Comparison of ENCODE assay signal across 14 mouse cellular contexts in genomic region chr5:28412006-28412685, GRCm38 (mm10). TPM values are rescaled to one million over a fixed set of nuclear protein-coding genes. Genes with fewer than 3 reads are reported as not detected.
A peak's percentile ranks its signal among the peaks of the same experiment; 100 is the strongest.
DNase-seq lines count a peak whose midpoint lies in the region.
"Had no signal": no experiment of that assay in that cellular context is flagged by ENCODE, and none has a peak within 500 bp of the region (broad histone marks: within the 10 kb centered on the region; RNA-seq: fewer than 3 reads in every experiment).

No protein-coding gene starts in this region.

- no peak overlapping the region for H3K4me3 ChIP-seq in heart, embryonic 10.5 days
- H3K4me3 ChIP-seq in brown adipose tissue, adult 24 weeks (ENCODE audit: insufficient read depth, low read depth, low read length), result no peak overlapping the region
- H3K4me3 ChIP-seq: liver, embryonic 12.5 days; midbrain, embryonic 15.5 days; stomach, embryonic 15.5 days had no signal

- WGBS in heart, embryonic 10.5 days, result 94% methylated on average over 2 of the region's 2 CpGs

- H3K27me3 ChIP-seq in heart, embryonic 10.5 days (ENCODE audit: insufficient read depth, poor library complexity, severe bottlenecking), result no peaks in the 10 kb centered on the region
- H3K27me3 ChIP-seq: liver, embryonic 12.5 days; midbrain, embryonic 15.5 days; stomach, embryonic 15.5 days had no signal

- no peak overlapping the region for H3K27ac ChIP-seq in heart, embryonic 10.5 days
- H3K27ac ChIP-seq in brown adipose tissue, adult 24 weeks (replicated peaks; ENCODE audit: low read depth, low read length), result peak overlapping the region; percentile 73
- H3K27ac ChIP-seq: kidney, postnatal 0 days; liver, embryonic 12.5 days; macrophage; midbrain, embryonic 15.5 days; stomach, embryonic 15.5 days had no signal

- peaks cover 91% of the 10 kb centered on the region for H3K36me3 ChIP-seq in heart, embryonic 10.5 days

- peak; percentile 23 for DNase-seq in heart, adult 8-10 months (ENCODE audit: low spot score)
- DNase-seq in heart, embryonic 10.5 days (ENCODE audit: low spot score), result no peak
- DNase-seq in ovary, postnatal 36 days (ENCODE audit: low spot score), result peak; percentile 59
- DNase-seq in ovary, postnatal 14 days (ENCODE audit: low spot score), result no peak
- DNase-seq in testis, postnatal 14 days (ENCODE audit: low spot score), result peak; percentile 42
- no peak for DNase-seq in embryo, embryonic 11 days

- no peaks in the 10 kb centered on the region for H3K4me1 ChIP-seq in heart, embryonic 10.5 days
- H3K4me1 ChIP-seq in brown adipose tissue, adult 24 weeks (ENCODE audit: control insufficient read depth, insufficient read depth, insufficient read length, low read length), result peaks cover 7% of the 10 kb centered on the region; the same call in 1 of the 2 replicates
- H3K4me1 ChIP-seq: midbrain, embryonic 15.5 days; stomach, embryonic 15.5 days had no signal

- no peaks in the 10 kb centered on the region for H3K9me3 ChIP-seq in heart, embryonic 10.5 days
- H3K9me3 ChIP-seq: G1E; liver, embryonic 12.5 days; midbrain, embryonic 15.5 days; stomach, embryonic 15.5 days had no signal

RNA-seq across cellular contexts. Expression of gene Shh, which starts 54.9 kb away (rescaled TPM):
- not detected for total RNA-seq in heart, adult 8-10 months (2022)
- polyA plus RNA-seq in heart, embryonic 10.5 days (2016; fragmentation: Nextera tagmentation; extraction: Ambion mirVana), result 0.10 and 0.68 TPM in 2 replicates
- polyA plus RNA-seq in brown adipose tissue, adult 24 weeks (2012; ENCODE audit: insufficient read depth, insufficient read length, missing spikeins), result not detected in 2 replicates
- total RNA-seq: G1E; gastrocnemius, adult 8-10 months had no signal
- polyA plus RNA-seq: G1E; liver, embryonic 12.5 days; macrophage had no signal

Comparison
In these comparisons a context has a peak if more than half of its experiments do, and no peak if none do; other contexts are left out.
1. DNase-seq: peak in heart, adult 8-10 months (single experiment), ovary, postnatal 36 days (single experiment) and testis, postnatal 14 days (single experiment); none in heart, embryonic 10.5 days (single experiment), ovary, postnatal 14 days (single experiment) and embryo, embryonic 11 days (single experiment).